Mouse (Mus musculus): ENCODE data around the gene Inpp5f. TPM values are rescaled to one million over a fixed set of nuclear protein-coding genes. Genes with fewer than 3 reads are reported as not detected.

Gene Inpp5f
- polyA plus RNA-seq, 1 experiment from 2014 or later: 450 TPM

- Histone ChIP-seq H3K4me2 (no peak overlapping the region), H3K4me3 (no peak overlapping the region)
- 88% methylated on average over 2 of the region's 2 CpGs for WGBS
These were observed 31.7 kb upstream of the Inpp5f start for GRCm38 (mm10) chr7:128579381-128579780.

GRCm38 (mm10) chr7:128580318-128580717 lies 30.8 kb upstream of the Inpp5f start:
- no peak for ATAC-seq (replicated peaks)
- WGBS: 92% methylated on average over 6 of the region's 6 CpGs
- Histone ChIP-seq H3K27ac (no peak overlapping the region), H3K4me2 (no peak overlapping the region), H3K9ac (no peak overlapping the region), H3K4me3 (no peak overlapping the region), H3K36me3 (replicated peaks) (no peaks in the 10 kb centered on the region), H3K9me3 (no peaks in the 10 kb centered on the region), H3K4me1 (peaks cover 6% of the 10 kb centered on the region), H3K27me3 (replicated peaks) (no peaks in the 10 kb centered on the region)

More at GRCm38 (mm10) chr7:128579381-128579780, 31.7 kb upstream of the Inpp5f start:
- Histone ChIP-seq H3K4me1 (peaks cover 6% of the 10 kb centered on the region), H3K9ac (no peak overlapping the region), H3K9me3 (no peaks in the 10 kb centered on the region), H3K36me3 (replicated peaks) (no peaks in the 10 kb centered on the region), H3K27me3 (replicated peaks) (no peaks in the 10 kb centered on the region), H3K27ac (no peak overlapping the region)
- ATAC-seq (replicated peaks): no peak

GRCm38 (mm10) chr7:128581864-128582484 lies 29.2 kb upstream of the Inpp5f start:
- Histone ChIP-seq H3K27ac (peak overlapping the region; percentile 61), H3K9me3 (no peaks in the 10 kb centered on the region), H3K36me3 (replicated peaks) (no peaks in the 10 kb centered on the region), H3K4me1 (peaks cover 6% of the 10 kb centered on the region), H3K4me3 (no peak overlapping the region), H3K4me2 (no peak overlapping the region), H3K27me3 (replicated peaks) (no peaks in the 10 kb centered on the region), H3K9ac (no peak overlapping the region)
- WGBS: 74% methylated on average over 15 of the region's 15 CpGs
- no peak; the same call in 1 of the 2 replicates for ATAC-seq (replicated peaks)

- Histone ChIP-seq H3K9ac (no peak overlapping the region), H3K4me3 (no peak overlapping the region), H3K9me3 (no peaks in the 10 kb centered on the region), H3K4me1 (peaks cover 6% of the 10 kb centered on the region), H3K36me3 (replicated peaks) (no peaks in the 10 kb centered on the region), H3K4me2 (no peak overlapping the region), H3K27ac (no peak overlapping the region), H3K27me3 (replicated peaks) (no peaks in the 10 kb centered on the region)
- ATAC-seq (replicated peaks): no peak
- WGBS: 75% methylated on average over 6 of the region's 6 CpGs
These were observed 27.7 kb upstream of the Inpp5f start for GRCm38 (mm10) chr7:128583213-128583948.

GRCm38 (mm10) chr7:128587334-128587933 lies 23.7 kb upstream of the Inpp5f start:
- no peak for ATAC-seq (replicated peaks)
- Histone ChIP-seq H3K4me1 (peaks cover 18% of the 10 kb centered on the region), H3K27me3 (replicated peaks) (no peaks in the 10 kb centered on the region), H3K4me2 (no peak overlapping the region), H3K27ac (no peak overlapping the region), H3K4me3 (no peak overlapping the region), H3K9ac (no peak overlapping the region), H3K36me3 (replicated peaks) (no peaks in the 10 kb centered on the region), H3K9me3 (no peaks in the 10 kb centered on the region)
- 76% methylated on average over 4 of the region's 4 CpGs for WGBS

GRCm38 (mm10) chr7:128591345-128592084 lies 19.6 kb upstream of the Inpp5f start:
- Histone ChIP-seq H3K9ac (no peak overlapping the region), H3K4me3 (no peak overlapping the region), H3K27ac (peak overlapping the region; percentile 81), H3K36me3 (replicated peaks) (no peaks in the 10 kb centered on the region), H3K9me3 (no peaks in the 10 kb centered on the region), H3K27me3 (replicated peaks) (no peaks in the 10 kb centered on the region), H3K4me1 (peaks cover 26% of the 10 kb centered on the region), H3K4me2 (no peak overlapping the region)
- peak; percentile 71 for ATAC-seq (replicated peaks)
- 5% methylated on average over 9 of the region's 9 CpGs for WGBS

GRCm38 (mm10) chr7:128592118-128592935 lies 18.8 kb upstream of the Inpp5f start:
- peak overlapping the region; percentile 11 for H3K4me3 ChIP-seq

GRCm38 (mm10) chr7:128592936-128593241 lies 18.2 kb upstream of the Inpp5f start:
- ATAC-seq (replicated peaks): 0 out of 2 replicates have a peak, but pooled peaks have one; percentile 46
- H3K9me3 ChIP-seq: no peaks in the 10 kb centered on the region
- H3K4me3 ChIP-seq: peak overlapping the region; percentile 11; the same call in 1 of the 2 replicates
- peak overlapping the region; percentile 43 for H3K4me2 ChIP-seq
- no peaks in the 10 kb centered on the region for H3K36me3 ChIP-seq (replicated peaks)
- WGBS: 2% methylated on average over 6 of the region's 6 CpGs
- H3K4me1 ChIP-seq: peaks cover 26% of the 10 kb centered on the region
- 0 out of 2 replicates have a peak overlapping the region, but pooled peaks have one; percentile 14 for H3K9ac ChIP-seq
- H3K27ac ChIP-seq: peak overlapping the region; percentile 81
- H3K27me3 ChIP-seq (replicated peaks): no peaks in the 10 kb centered on the region

More at GRCm38 (mm10) chr7:128592118-128592935, 18.8 kb upstream of the Inpp5f start:
- peak overlapping the region; percentile 43 for H3K4me2 ChIP-seq
- 2% methylated on average over 21 of the region's 21 CpGs for WGBS
- ATAC-seq (replicated peaks): 0 out of 2 replicates have a peak, but pooled peaks have one; percentile 59
- 0 out of 2 replicates have a peak overlapping the region, but pooled peaks have one; percentile 14 for H3K9ac ChIP-seq
- peak overlapping the region; percentile 81 for H3K27ac ChIP-seq
- no peaks in the 10 kb centered on the region for H3K27me3 ChIP-seq (replicated peaks)
- H3K36me3 ChIP-seq (replicated peaks): no peaks in the 10 kb centered on the region
- peaks cover 26% of the 10 kb centered on the region for H3K4me1 ChIP-seq
- H3K9me3 ChIP-seq: no peaks in the 10 kb centered on the region

GRCm38 (mm10) chr7:128596274-128596673 lies 14.9 kb upstream of the Inpp5f start:
- peaks cover 20% of the 10 kb centered on the region for H3K4me1 ChIP-seq
- no peak for ATAC-seq (replicated peaks)
- H3K27ac ChIP-seq: no peak overlapping the region
- no peaks in the 10 kb centered on the region for H3K9me3 ChIP-seq
- no peaks in the 10 kb centered on the region for H3K27me3 ChIP-seq (replicated peaks)
- H3K4me3 ChIP-seq: no peak overlapping the region
- no peak overlapping the region for H3K9ac ChIP-seq
- WGBS: 93% methylated on average over 2 of the region's 2 CpGs
- H3K4me2 ChIP-seq: no peak overlapping the region
- H3K36me3 ChIP-seq (replicated peaks): no peaks in the 10 kb centered on the region

- no peak for ATAC-seq (replicated peaks)
- H3K9ac ChIP-seq: no peak overlapping the region
- no peak overlapping the region for H3K4me3 ChIP-seq
- WGBS: 85% methylated on average over 5 of the region's 5 CpGs
- H3K4me1 ChIP-seq: no peaks in the 10 kb centered on the region
- H3K9me3 ChIP-seq: no peaks in the 10 kb centered on the region
- no peaks in the 10 kb centered on the region for H3K27me3 ChIP-seq (replicated peaks)
- H3K27ac ChIP-seq: no peak overlapping the region
- no peaks in the 10 kb centered on the region for H3K36me3 ChIP-seq (replicated peaks)
- no peak overlapping the region for H3K4me2 ChIP-seq
These were observed 12.1 kb upstream of the Inpp5f start for GRCm38 (mm10) chr7:128599072-128599471.

GRCm38 (mm10) chr7:128601826-128602225 lies 9.3 kb upstream of the Inpp5f start:
- Histone ChIP-seq H3K4me2 (no peak overlapping the region), H3K9me3 (no peaks in the 10 kb centered on the region), H3K9ac (no peak overlapping the region), H3K36me3 (replicated peaks) (no peaks in the 10 kb centered on the region), H3K27ac (no peak overlapping the region), H3K27me3 (replicated peaks) (no peaks in the 10 kb centered on the region), H3K4me3 (no peak overlapping the region), H3K4me1 (no peaks in the 10 kb centered on the region)
- WGBS: 83% methylated on average over 5 of the region's 5 CpGs
- ATAC-seq (replicated peaks): no peak

Measured in midbrain, embryonic 15.5 days (tissue).